Mouse (Mus musculus): ENCODE measurements at regions not wholly inside any gene's neighbourhood (a gene's known extent, or its start where the extent isn't known, plus 50 kb on each side); places are given as distances from the start of the nearest gene placed in this dataset.
A peak's percentile ranks its signal among the peaks of the same experiment; 100 is the strongest.
"Not testable (repeated sequence)": the region's sequence is repeated elsewhere in the genome, so short reads cannot be mapped to it uniquely, and the experiment has no call there.

GRCm38 (mm10) chr10:46071810-46072549, 494.4 kb downstream of the Hace1 start:
- TF ChIP-seq CTCF (IDR thresholded peaks at IDR 0.05), result no peak
- DNase-seq (ENCODE audit: low spot score), result peak; percentile 34
- no peaks in the 10 kb centered on the region for H3K27me3 ChIP-seq (ENCODE audit: insufficient read depth, low read length)
- no peak overlapping the region for H3K27ac ChIP-seq (ENCODE audit: low read depth, low read length)
- H3K9me3 ChIP-seq (ENCODE audit: low read length), result no peaks in the 10 kb centered on the region
- no peaks in the 10 kb centered on the region for H3K36me3 ChIP-seq (ENCODE audit: insufficient read depth, low read length)
- no peak for ATAC-seq (ENCODE audit: low FRiP score)
- no peak overlapping the region for H3K9ac ChIP-seq (replicated peaks; ENCODE audit: low read length, poor library complexity, severe bottlenecking)
- H3K4me2 ChIP-seq (ENCODE audit: low read depth, low read length, poor library complexity, severe bottlenecking), result no peak overlapping the region
- no peaks in the 10 kb centered on the region for H3K4me1 ChIP-seq (ENCODE audit: insufficient read depth, low read length)
- no peak overlapping the region for H3K4me3 ChIP-seq (ENCODE audit: low read depth, low read length)
- 48% methylated on average over 12 of the region's 12 CpGs for WGBS

GRCm38 (mm10) chr10:46072550-46073470, 495.2 kb downstream of the Hace1 start:
- TF ChIP-seq CTCF (IDR thresholded peaks at IDR 0.05), result no peak
- no peaks in the 10 kb centered on the region for H3K9me3 ChIP-seq (ENCODE audit: low read length)
- peak; percentile 49; the same call in 1 of the 2 replicates for ATAC-seq (ENCODE audit: low FRiP score)
- no peak overlapping the region for H3K9ac ChIP-seq (replicated peaks; ENCODE audit: low read length, poor library complexity, severe bottlenecking)
- peak; percentile 77 for DNase-seq (ENCODE audit: low spot score)
- H3K4me3 ChIP-seq (ENCODE audit: low read depth, low read length), result no peak overlapping the region
- no peak overlapping the region for H3K4me2 ChIP-seq (ENCODE audit: low read depth, low read length, poor library complexity, severe bottlenecking)
- no peaks in the 10 kb centered on the region for H3K27me3 ChIP-seq (ENCODE audit: insufficient read depth, low read length)
- WGBS, result 55% methylated on average over 16 of the region's 16 CpGs
- H3K4me1 ChIP-seq (ENCODE audit: insufficient read depth, low read length), result no peaks in the 10 kb centered on the region
- no peaks in the 10 kb centered on the region for H3K36me3 ChIP-seq (ENCODE audit: insufficient read depth, low read length)
- H3K27ac ChIP-seq (ENCODE audit: low read depth, low read length), result no peak overlapping the region

- peak; percentile 71 for DNase-seq (ENCODE audit: low spot score)
- H3K4me3 ChIP-seq (ENCODE audit: low read depth, low read length), result no peak overlapping the region
- no peaks in the 10 kb centered on the region for H3K9me3 ChIP-seq (ENCODE audit: low read length)
- 55% methylated on average over 4 of the region's 4 CpGs for WGBS
- H3K9ac ChIP-seq (replicated peaks; ENCODE audit: low read length, poor library complexity, severe bottlenecking), result no peak overlapping the region
- H3K27ac ChIP-seq (ENCODE audit: low read depth, low read length), result no peak overlapping the region
- no peak for TF ChIP-seq CTCF (IDR thresholded peaks at IDR 0.05)
- H3K4me2 ChIP-seq (ENCODE audit: low read depth, low read length, poor library complexity, severe bottlenecking), result no peak overlapping the region
- H3K4me1 ChIP-seq (ENCODE audit: insufficient read depth, low read length), result no peaks in the 10 kb centered on the region
- ATAC-seq (ENCODE audit: low FRiP score), result no peak; the same call in 1 of the 2 replicates
- no peaks in the 10 kb centered on the region for H3K36me3 ChIP-seq (ENCODE audit: insufficient read depth, low read length)
- H3K27me3 ChIP-seq (ENCODE audit: insufficient read depth, low read length), result no peaks in the 10 kb centered on the region
Observed at GRCm38 (mm10) chr10:46087766-46088165, 510.1 kb downstream of the Hace1 start.

GRCm38 (mm10) chr10:46100837-46101236, 523.2 kb downstream of the Hace1 start:
- Histone ChIP-seq H3K4me3 (ENCODE audit: low read depth, low read length) (no peak overlapping the region), H3K9ac (replicated peaks; ENCODE audit: low read length, poor library complexity, severe bottlenecking) (no peak overlapping the region), H3K4me1 (ENCODE audit: insufficient read depth, low read length) (no peaks in the 10 kb centered on the region), H3K4me2 (ENCODE audit: low read depth, low read length, poor library complexity, severe bottlenecking) (no peak overlapping the region), H3K27me3 (ENCODE audit: insufficient read depth, low read length) (no peaks in the 10 kb centered on the region), H3K36me3 (ENCODE audit: insufficient read depth, low read length) (no peaks in the 10 kb centered on the region), H3K9me3 (ENCODE audit: low read length) (no peaks in the 10 kb centered on the region), H3K27ac (ENCODE audit: low read depth, low read length) (no peak overlapping the region)
- TF ChIP-seq CTCF (IDR thresholded peaks at IDR 0.05), result no peak
- no peak for ATAC-seq (ENCODE audit: low FRiP score)
- no peak for DNase-seq (ENCODE audit: low spot score)

- Histone ChIP-seq H3K27ac (ENCODE audit: low read depth, low read length) (no peak overlapping the region), H3K36me3 (ENCODE audit: insufficient read depth, low read length) (no peaks in the 10 kb centered on the region), H3K4me3 (ENCODE audit: low read depth, low read length) (no peak overlapping the region), H3K9me3 (ENCODE audit: low read length) (no peaks in the 10 kb centered on the region), H3K9ac (replicated peaks; ENCODE audit: low read length, poor library complexity, severe bottlenecking) (no peak overlapping the region), H3K4me2 (ENCODE audit: low read depth, low read length, poor library complexity, severe bottlenecking) (no peak overlapping the region), H3K27me3 (ENCODE audit: insufficient read depth, low read length) (no peaks in the 10 kb centered on the region), H3K4me1 (ENCODE audit: insufficient read depth, low read length) (no peaks in the 10 kb centered on the region)
- ATAC-seq (ENCODE audit: low FRiP score), result no peak
- no peak for TF ChIP-seq CTCF (IDR thresholded peaks at IDR 0.05)
- DNase-seq (ENCODE audit: low spot score), result no peak
- WGBS, result 45% methylated on average over 4 of the region's 4 CpGs
Observed at GRCm38 (mm10) chr10:46108810-46109209, 531.2 kb downstream of the Hace1 start.

- H3K36me3 ChIP-seq (ENCODE audit: insufficient read depth, low read length), result no peaks in the 10 kb centered on the region
- TF ChIP-seq CTCF (IDR thresholded peaks at IDR 0.05), result no peak
- H3K4me3 ChIP-seq (ENCODE audit: low read depth, low read length), result no peak overlapping the region
- ATAC-seq (ENCODE audit: low FRiP score), result no peak
- WGBS, result 93% methylated on average over 5 of the region's 5 CpGs
- H3K4me2 ChIP-seq (ENCODE audit: low read depth, low read length, poor library complexity, severe bottlenecking), result no peak overlapping the region
- DNase-seq (ENCODE audit: low spot score), result no peak
- H3K4me1 ChIP-seq (ENCODE audit: insufficient read depth, low read length), result no peaks in the 10 kb centered on the region
- H3K27ac ChIP-seq (ENCODE audit: low read depth, low read length), result no peak overlapping the region
- H3K9ac ChIP-seq (replicated peaks; ENCODE audit: low read length, poor library complexity, severe bottlenecking), result no peak overlapping the region
- no peaks in the 10 kb centered on the region for H3K27me3 ChIP-seq (ENCODE audit: insufficient read depth, low read length)
- H3K9me3 ChIP-seq (ENCODE audit: low read length), result no peaks in the 10 kb centered on the region
Observed at GRCm38 (mm10) chr10:46114631-46115130, 537.1 kb downstream of the Hace1 start.

GRCm38 (mm10) chr10:46122409-46122808, 544.8 kb downstream of the Hace1 start:
- H3K27ac ChIP-seq (ENCODE audit: low read depth, low read length); ATAC-seq (ENCODE audit: low FRiP score); H3K4me3 ChIP-seq (ENCODE audit: low read depth, low read length); H3K4me1 ChIP-seq (ENCODE audit: insufficient read depth, low read length); H3K4me2 ChIP-seq (ENCODE audit: low read depth, low read length, poor library complexity, severe bottlenecking); DNase-seq (ENCODE audit: low spot score); H3K36me3 ChIP-seq (ENCODE audit: insufficient read depth, low read length); H3K9ac ChIP-seq (replicated peaks; ENCODE audit: low read length, poor library complexity, severe bottlenecking); H3K27me3 ChIP-seq (ENCODE audit: insufficient read depth, low read length); H3K9me3 ChIP-seq (ENCODE audit: low read length): not testable (repeated sequence)
- 100% methylated on average over 1 of the region's 2 CpGs for WGBS
